23 mouse cellular contexts compared by ENCODE assay signal in the genomic region with DNA sequence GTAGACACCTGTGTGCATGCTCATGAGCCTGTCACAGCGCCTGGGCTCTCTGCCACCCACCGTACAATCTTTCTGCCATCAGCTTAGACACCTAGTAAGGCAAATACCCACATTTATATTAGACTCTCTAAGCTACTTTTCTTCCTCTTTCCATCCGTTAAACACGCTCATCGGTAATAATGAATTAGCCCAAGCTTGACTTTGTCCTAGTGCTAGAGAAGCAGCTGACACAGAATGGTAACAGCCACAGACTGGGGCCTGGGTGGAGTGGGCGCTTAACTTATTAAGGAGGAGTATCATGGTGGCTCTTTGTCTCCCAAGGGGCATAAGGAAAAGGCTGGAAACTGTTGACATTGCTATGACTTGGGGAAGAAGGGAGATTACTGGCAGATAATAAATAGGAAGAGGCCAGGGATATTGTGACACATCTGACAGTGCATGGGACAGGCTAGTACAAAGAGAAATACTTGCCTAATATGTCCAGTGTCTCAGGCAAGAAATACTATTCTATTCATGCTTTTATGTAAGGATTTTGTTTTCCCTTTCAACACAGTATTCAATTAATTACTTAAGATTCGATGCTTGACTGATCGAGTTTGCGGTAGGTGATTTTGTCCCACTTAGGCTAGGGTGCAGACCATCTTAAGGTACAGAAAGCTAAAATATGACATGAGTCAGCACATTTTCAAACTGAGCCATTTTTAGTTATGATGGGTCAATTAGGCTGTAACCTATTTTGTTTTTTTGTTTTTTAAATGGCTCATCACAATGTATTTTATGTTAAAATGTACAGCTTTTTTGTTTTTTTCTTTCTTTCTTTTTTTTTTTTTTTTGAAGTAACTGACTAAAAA. TPM values are rescaled to one million over a fixed set of nuclear protein-coding genes. Genes with fewer than 3 reads are reported as not detected.
A peak's percentile ranks its signal among the peaks of the same experiment; 100 is the strongest.
DNase-seq lines count a peak whose midpoint lies in the region; ATAC-seq and TF ChIP-seq lines count a peak whose summit lies in the region.
"Had no signal": no experiment of that assay in that cellular context is flagged by ENCODE, and none has a peak within 500 bp of the region (broad histone marks: within the 10 kb centered on the region; RNA-seq: fewer than 3 reads in every experiment).

No protein-coding gene starts in this region.

- ATAC-seq in lung, postnatal 0 days: no peak
- ATAC-seq in megakaryocyte progenitor cell, adult 5-6 weeks (replicated peaks; ENCODE audit: poor library complexity): peak; percentile 83
- ATAC-seq: hindbrain, postnatal 0 days had no signal

- DNase-seq in lung, postnatal 0 days (ENCODE audit: low spot score): peak; percentile 36
- DNase-seq in lung, postnatal 36 days: no peak
- DNase-seq in A20 (ENCODE audit: low read depth, low spot score) (peak; percentile 77), MEL (ENCODE audit: low read depth, low spot score) (peak; percentile 10)
- no peak for DNase-seq in cerebellum, adult 9-11 months
- DNase-seq in heart, postnatal 25 days (ENCODE audit: low spot score): no peak
- DNase-seq: adrenal gland, postnatal 25 days; cerebellum, adult 11 months; cerebellum, postnatal 36 days; gastrocnemius, adult 2 months; heart, adult 18-20 months; heart, postnatal 4 days; kidney, adult 18-20 months; layer of hippocampus, postnatal 36 days; lung, postnatal 14 days; right cerebral cortex, postnatal 4 days; thymus, postnatal 25 days had no signal

- no peak overlapping the region for H3K4me2 ChIP-seq in lung, postnatal 0 days (replicated peaks; ENCODE audit: low read depth, low read length)
- H3K4me2 ChIP-seq: heart, embryonic 13.5 days; limb, embryonic 15.5 days had no signal

- no peaks in the 10 kb centered on the region for H3K9me3 ChIP-seq in lung, postnatal 0 days (ENCODE audit: low read length)
- no peaks in the 10 kb centered on the region for H3K9me3 ChIP-seq in MEL (replicated peaks; ENCODE audit: insufficient read depth, low read length)
- H3K9me3 ChIP-seq: G1E; heart, embryonic 13.5 days; limb, embryonic 15.5 days had no signal

- H3K4me3 ChIP-seq in lung, postnatal 0 days (ENCODE audit: low read depth, low read length): no peak overlapping the region
- H3K4me3 ChIP-seq in MEL (ENCODE audit: control insufficient read depth in 1 of 2, insufficient read depth in 1 of 2, low read depth in 2 of 2, low read length in 2 of 2): no peak overlapping the region
- H3K4me3 ChIP-seq: gastrocnemius, adult 2 months; heart, embryonic 13.5 days; limb, embryonic 15.5 days had no signal

- H3K27ac ChIP-seq in lung, postnatal 0 days (ENCODE audit: low read length): no peak overlapping the region
- no peak overlapping the region for H3K27ac ChIP-seq in MEL (ENCODE audit: control insufficient read depth, low read depth, low read length)
- H3K27ac ChIP-seq: gastrocnemius, adult 2 months; heart, embryonic 13.5 days; hindbrain, postnatal 0 days; kidney, postnatal 0 days; limb, embryonic 15.5 days had no signal

- TF ChIP-seq RAD21 in MEL (IDR thresholded peaks at IDR 0.05; ENCODE audit: low read depth, low read length): no peak

- 0 out of 2 replicates have a peak, but pooled peaks cover 4% of the 10 kb centered on the region for H3K4me1 ChIP-seq in lung, postnatal 0 days (ENCODE audit: insufficient read depth, low read depth, low read length)
- H3K4me1 ChIP-seq in MEL (ENCODE audit: control insufficient read depth in 1 of 2, insufficient read depth in 2 of 2, low read length in 2 of 2): no peaks in the 10 kb centered on the region
- H3K4me1 ChIP-seq: heart, embryonic 13.5 days; limb, embryonic 15.5 days had no signal

- H3K36me3 ChIP-seq in lung, postnatal 0 days (ENCODE audit: insufficient read depth, low read length): no peaks in the 10 kb centered on the region
- H3K36me3 ChIP-seq in MEL (ENCODE audit: control insufficient read depth in 1 of 2, insufficient read depth in 2 of 2, low read length in 2 of 2): no peaks in the 10 kb centered on the region
- H3K36me3 ChIP-seq: heart, embryonic 13.5 days; limb, embryonic 15.5 days had no signal

- H3K27me3 ChIP-seq in lung, postnatal 0 days (replicated peaks; ENCODE audit: insufficient read depth, low read length): no peaks in the 10 kb centered on the region
- H3K27me3 ChIP-seq in MEL (ENCODE audit: control insufficient read depth in 1 of 2, insufficient read depth in 2 of 2, low read length in 2 of 2): no peaks in the 10 kb centered on the region
- H3K27me3 ChIP-seq: heart, embryonic 13.5 days; limb, embryonic 15.5 days had no signal

- no peaks in the 10 kb centered on the region for H3K79me2 ChIP-seq in MEL (ENCODE audit: control insufficient read depth, insufficient read depth, low read length, poor library complexity)

- no peak for TF ChIP-seq CTCF in lung, postnatal 0 days (IDR thresholded peaks at IDR 0.05)
- no peak for TF ChIP-seq CTCF in MEL (IDR thresholded peaks at IDR 0.05 in 2 of 3, conservative IDR thresholded peaks at IDR 0.05 in 1 of 3; ENCODE audit: control insufficient read depth in 1 of 3, insufficient read depth in 1 of 3, low read depth in 2 of 3, low read length in 3 of 3, poor library complexity in 1 of 3, severe bottlenecking in 1 of 3)

- no peak for TF ChIP-seq EP300 in lung, postnatal 0 days (IDR thresholded peaks at IDR 0.05)
- no peak for TF ChIP-seq EP300 in MEL (IDR thresholded peaks at IDR 0.05; ENCODE audit: low read depth in 1 of 2, low read length in 2 of 2)

- 85% methylated on average over 9 of the region's 9 CpGs for WGBS in lung, postnatal 0 days

- intact Hi-C loops in heart, postnatal 25 days (cut with DNase I): no loop called here

- H3K9ac ChIP-seq in lung, postnatal 0 days (replicated peaks; ENCODE audit: low read depth): no peak overlapping the region
- no peak overlapping the region for H3K9ac ChIP-seq in MEL (ENCODE audit: control insufficient read depth, low read depth, low read length, poor library complexity, severe bottlenecking)
- H3K9ac ChIP-seq: heart, embryonic 13.5 days; limb, embryonic 15.5 days had no signal

- TF ChIP-seq POLR2A in MEL (IDR thresholded peaks at IDR 0.05; ENCODE audit: control insufficient read depth in 1 of 2, insufficient read depth in 1 of 2, low read depth in 1 of 2, low read length in 2 of 2, poor library complexity in 1 of 2): no peak

TF ChIP-seq in MEL, 35 proteins besides CTCF, POLR2A, EP300 and RAD21:
- TF ChIP-seq POLR2AphosphoS5 (IDR thresholded peaks at IDR 0.05; ENCODE audit: borderline replicate concordance, low read depth, low read length): no peak
- TF ChIP-seq NELFE (IDR thresholded peaks at IDR 0.05; ENCODE audit: low read depth, low read length): no peak
- no peak for TF ChIP-seq GABPA (IDR thresholded peaks at IDR 0.05; ENCODE audit: low read depth, low read length)
- TF ChIP-seq JUND (IDR thresholded peaks at IDR 0.05; ENCODE audit: low read depth, low read length): no peak

RNA-seq across cellular contexts. Expression of a gene that starts 40.8 kb away (rescaled TPM):
- polyA plus RNA-seq in lung, postnatal 0 days (2015; fragmentation: Nextera tagmentation; extraction: Ambion mirVana): 44.3 and 47.4 TPM in 2 replicates
- 17.2 and 18.6 TPM in 2 replicates for total RNA-seq in MEL (2012; rRNA removed)
- 10 to 100 TPM in 1 of 2 experiments, not detected in 1; 20.0 TPM for polyA plus RNA-seq in MEL (2012; ENCODE audit: insufficient read depth in 1 of 2, insufficient read length in 2 of 2, low read depth in 1 of 2, low replicate concordance in 2 of 2, missing spikeins in 1 of 2)
- total RNA-seq in megakaryocyte progenitor cell, adult 5-6 weeks (2015): 46.4 and 49.2 TPM in 2 replicates
- total RNA-seq in megakaryocyte progenitor cell, adult 5-6 weeks (2017): 68.3 and 82.1 TPM in 2 replicates
- total RNA-seq in heart, postnatal 25 days (2021): 10 to 100 TPM; 13.2 to 14.6 TPM

RNA-seq across cellular contexts. Expression of a gene that starts 41.0 kb away (rescaled TPM):
- 44.1 and 49.8 TPM in 2 replicates for polyA plus RNA-seq in lung, postnatal 0 days (2015; fragmentation: Nextera tagmentation; extraction: Ambion mirVana)
- total RNA-seq in MEL (2012; rRNA removed): 15.8 and 17.9 TPM in 2 replicates
- polyA plus RNA-seq in MEL (2012; ENCODE audit: insufficient read depth in 1 of 2, insufficient read length in 2 of 2, low read depth in 1 of 2, low replicate concordance in 2 of 2, missing spikeins in 1 of 2): 100 to 1,000 TPM in 1 of 2 experiments, 10 to 100 TPM in 1; 16.1 to 173 TPM
- total RNA-seq in megakaryocyte progenitor cell, adult 5-6 weeks (2015): 81.0 and 86.6 TPM in 2 replicates
- 54.6 and 57.9 TPM in 2 replicates for total RNA-seq in megakaryocyte progenitor cell, adult 5-6 weeks (2017)
- 10 to 100 TPM; 13.5 to 13.7 TPM for total RNA-seq in heart, postnatal 25 days (2021)

Comparison
In these comparisons a context has a peak if more than half of its experiments do, and no peak if none do; other contexts are left out.
1. DNase-seq: peak in lung, postnatal 0 days (single experiment), A20 (single experiment) and MEL (single experiment); none in lung, postnatal 36 days (single experiment), cerebellum, adult 9-11 months (single experiment) and heart, postnatal 25 days (single experiment).